Mouse (Mus musculus) CH12.LX (cell line): ENCODE data around the gene Zdhhc6. TPM values are rescaled to one million over a fixed set of nuclear protein-coding genes. Genes with fewer than 3 reads are reported as not detected.

Experiments
- DNase-seq: peaks from one replicate; pipeline ENCODE4 v3.0.0-alpha.2; 2013; ENCODE audit errors: extremely low read depth
- H3K27ac ChIP-seq: 2 replicates; pipeline ENCODE4 v1.5.1; 2012; ENCODE audit warnings: low read depth, mild to moderate bottlenecking, control low read depth, moderate library complexity; ENCODE audit not compliant: insufficient read depth
- H3K27me3 ChIP-seq: replicated peaks from 2 replicates; pipeline ENCODE3; 2012; ENCODE audit warnings: inconsistent platforms
- H3K36me3 ChIP-seq, 2 experiments: replicated peaks in 1 of 2; 2 replicates each; pipeline versions ENCODE3 to v1.6.1; 2012; ENCODE audit warnings: inconsistent platforms in 1 of 2, low read length in 1 of 2, mild to moderate bottlenecking in 1 of 2, mixed read lengths in 1 of 2, moderate library complexity in 1 of 2; ENCODE audit not compliant: control insufficient read depth in 1 of 2, insufficient read depth in 1 of 2
- H3K4me1 ChIP-seq, 2 experiments: 2 replicates each; pipeline ENCODE4 v1.6.1; 2012; ENCODE audit warnings: inconsistent platforms in 1 of 2, moderate library complexity in 1 of 2; ENCODE audit not compliant: insufficient read depth in 2 of 2, control insufficient read depth in 1 of 2
- H3K4me2 ChIP-seq: 2 replicates; pipeline ENCODE4 v1.6.1; 2012; ENCODE audit warnings: low read depth, mild to moderate bottlenecking, control low read depth; ENCODE audit not compliant: poor library complexity, insufficient read depth, severe bottlenecking
- H3K4me3 ChIP-seq, 3 experiments: fragments of 150-350 bp in 1 of 3; sonication (generic) in 1 of 3; replicated peaks in 1 of 3; 2 replicates each; pipeline versions ENCODE3 to v1.5.1; 2011 to 2012; ENCODE audit warnings: low read depth in 2 of 3, low read length in 2 of 3, mild to moderate bottlenecking in 2 of 3, moderate library complexity in 2 of 3, control low read depth in 1 of 3, improper control_type of control experiment in 1 of 3, inconsistent platforms in 1 of 3, mixed read lengths in 1 of 3; ENCODE audit not compliant: poor library complexity in 1 of 3
- H3K79me2 ChIP-seq: replicated peaks from 2 replicates; pipeline ENCODE4 v1.6.1; 2012; ENCODE audit warnings: mild to moderate bottlenecking, moderate library complexity; ENCODE audit not compliant: control insufficient read depth, poor library complexity, insufficient read depth, severe bottlenecking; ENCODE audit errors: extremely low read depth
- H3K9ac ChIP-seq: 2 replicates; pipeline ENCODE4 v1.6.1; 2012; ENCODE audit warnings: low read depth, mild to moderate bottlenecking, control low read depth, moderate library complexity; ENCODE audit not compliant: insufficient read depth
- H3K9me3 ChIP-seq: replicated peaks from 2 replicates; pipeline ENCODE3; 2012; ENCODE audit warnings: low read length, inconsistent platforms, mixed read lengths
- CHD2 ChIP-seq: IDR thresholded peaks from 2 replicates; pipeline ENCODE4 v1.6.1; 2011; ENCODE audit warnings: low read length, improper control_type of control experiment
- EP300 ChIP-seq: IDR thresholded peaks from 2 replicates; pipeline ENCODE4 v1.6.1; 2011; ENCODE audit warnings: low read length, improper control_type of control experiment
- ETS1 ChIP-seq: conservative IDR thresholded peaks from 2 replicates; pipeline ENCODE4 v1.6.1; 2012; ENCODE audit warnings: low read depth, mild to moderate bottlenecking, inconsistent platforms, low read length, improper control_type of control experiment, moderate library complexity
- IRF4 ChIP-seq: IDR thresholded peaks from 2 replicates; pipeline ENCODE4 v1.6.1; 2014; ENCODE audit warnings: low read depth, mild to moderate bottlenecking, inconsistent platforms, low read length, improper control_type of control experiment
- JUN ChIP-seq: IDR thresholded peaks from 2 replicates; pipeline ENCODE4 v1.6.1; 2011; ENCODE audit warnings: low read depth, mild to moderate bottlenecking, low read length, improper control_type of control experiment, moderate library complexity; ENCODE audit not compliant: insufficient read depth
- KAT2A ChIP-seq: IDR thresholded peaks from 2 replicates; pipeline ENCODE4 v1.6.1; 2012; ENCODE audit warnings: low read length, improper control_type of control experiment, inconsistent platforms; ENCODE audit not compliant: insufficient replicate concordance
- MEF2A ChIP-seq: IDR thresholded peaks from 2 replicates; pipeline ENCODE4 v1.6.1; 2014; ENCODE audit warnings: low read depth, mild to moderate bottlenecking, inconsistent platforms, low read length, improper control_type of control experiment, borderline replicate concordance
- RAD21 ChIP-seq: IDR thresholded peaks from 2 replicates; pipeline ENCODE4 v1.6.1; 2011; ENCODE audit warnings: low read depth, mild to moderate bottlenecking, low read length, improper control_type of control experiment, moderate library complexity
- RCOR1 ChIP-seq: conservative IDR thresholded peaks from 2 replicates; pipeline ENCODE4 v1.6.1; 2012; ENCODE audit warnings: low read depth, mild to moderate bottlenecking, inconsistent platforms, low read length, improper control_type of control experiment
- SMC3 ChIP-seq: IDR thresholded peaks from 2 replicates; pipeline ENCODE4 v1.6.1; 2011; ENCODE audit warnings: low read depth, low read length, improper control_type of control experiment
- TCF12 ChIP-seq: IDR thresholded peaks from 2 replicates; pipeline ENCODE4 v1.6.1; 2014; ENCODE audit warnings: low read depth, mild to moderate bottlenecking, inconsistent platforms, low read length, improper control_type of control experiment
- ZC3H11A ChIP-seq: IDR thresholded peaks from 2 replicates; pipeline ENCODE4 v1.6.1; 2012; ENCODE audit warnings: low read depth, mild to moderate bottlenecking, inconsistent platforms, low read length, improper control_type of control experiment
- dilution Hi-C: fragments of 300-500 bp; cut with MboI; formaldehyde crosslinking; loops from 2 replicates; pipeline ENCODE4 v1.14.3; 2020; ENCODE audit warnings: low sequenced_read_pairs; ENCODE audit not compliant: extremely low pct_unique_long_range_greater_than_20kb, extremely low pct_ligation_motif_present
- in situ Hi-C: fragments of 300-500 bp; cut with MboI; formaldehyde crosslinking; loops from 3 replicates; pipeline ENCODE4 v1.14.3; 2019; ENCODE audit warnings: low sequenced_read_pairs, low pct_ligation_motif_present, low pct_unique_long_range_greater_than_20kb, mixed read lengths
- polyA plus RNA-seq: library from polyadenylated mRNA; unstranded; fragments of >175 nt; gene quantifications from 2 replicates; pipeline ENCODE4 v1.2.1, GENCODE M21; 2012; ENCODE audit warnings: low read depth; ENCODE audit not compliant: insufficient read length
- total RNA-seq, 2 experiments: library from RNA; depleted of rRNA; stranded (reverse); fragments of 300-350 nt in 1 of 2; fragments of >200 nt in 1 of 2; gene quantifications; 2 replicates each; pipeline ENCODE4 v1.2.3; 2012 to 2014

Zdhhc6 gene
- total and polyA plus RNA-seq, 3 experiments: 101 to 143 (median 101) TPM

GRCm38 (mm10) chr19:55236564-55236963, 79.3 kb downstream of the Zdhhc6 start:
- Histone ChIP-seq H3K36me3 (no peaks in the 10 kb centered on the region), H3K27me3 (peaks cover 4% of the 10 kb centered on the region), H3K9me3 (no peaks in the 10 kb centered on the region), H3K4me3 (no peak overlapping the region), H3K9ac (no peak overlapping the region), H3K79me2 (no peaks in the 10 kb centered on the region), H3K27ac (no peak overlapping the region), H3K4me1 (peaks cover 10 to 11% of the 10 kb centered on the region in 2 experiments; a peak in 3 of 4 replicates), H3K4me2 (no peak overlapping the region)
- no peak for TF ChIP-seq MEF2A
- in situ Hi-C loops: no loop called here
- no peak for DNase-seq
- dilution Hi-C loops: no loop called here

GRCm38 (mm10) chr19:55236026-55236425, 79.8 kb downstream of the Zdhhc6 start:
- TF ChIP-seq TCF12 (no peak), SMC3 (no peak), ETS1 (no peak), CHD2 (no peak), KAT2A (no peak), EP300 (no peak)

DNA sequence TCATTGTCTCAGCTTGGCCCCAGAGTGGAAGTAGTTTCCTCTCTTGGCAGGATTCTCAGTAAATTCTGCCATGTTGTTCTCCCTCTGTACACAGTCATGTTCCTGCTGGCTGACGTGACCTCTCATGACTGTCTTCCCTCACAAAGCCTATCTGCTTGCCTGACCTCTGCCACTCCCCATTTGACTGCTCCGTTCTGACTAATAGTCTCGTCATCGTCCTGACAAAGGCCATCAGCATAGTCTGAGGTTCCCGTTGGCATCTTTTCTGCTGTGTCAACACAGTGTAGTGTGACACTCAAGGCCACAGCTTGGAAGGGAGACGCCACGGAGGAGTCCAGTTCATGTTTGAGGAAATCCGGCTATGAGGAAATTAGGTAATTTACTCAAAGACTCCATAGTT, 83.7 kb downstream of the Zdhhc6 start:
- in situ Hi-C loops: no loop called here
- H3K27ac ChIP-seq: no peak overlapping the region
- H3K9me3 ChIP-seq: no peaks in the 10 kb centered on the region
- TF ChIP-seq RAD21 (no peak), IRF4 (no peak), RCOR1 (no peak), JUN (no peak), ZC3H11A (no peak)
- no peaks in the 10 kb centered on the region for H3K79me2 ChIP-seq
- no peak overlapping the region for H3K4me3 ChIP-seq
- no peak for DNase-seq
- H3K27me3 ChIP-seq: no peaks in the 10 kb centered on the region
- H3K36me3 ChIP-seq: no peaks in the 10 kb centered on the region
- no peak overlapping the region for H3K4me2 ChIP-seq
- peaks cover 10 to 23% of the 10 kb centered on the region in 2 experiments for H3K4me1 ChIP-seq
- dilution Hi-C loops: no loop called here
- no peak overlapping the region for H3K9ac ChIP-seq

More at GRCm38 (mm10) chr19:55236026-55236425, 79.8 kb downstream of the Zdhhc6 start:
- no peak for DNase-seq
- no peak overlapping the region for H3K27ac ChIP-seq
- H3K27me3 ChIP-seq: peaks cover 4% of the 10 kb centered on the region
- H3K9me3 ChIP-seq: no peaks in the 10 kb centered on the region
- dilution Hi-C loops: no loop called here
- H3K36me3 ChIP-seq: no peaks in the 10 kb centered on the region
- peaks cover 10 to 16% of the 10 kb centered on the region in 2 experiments for H3K4me1 ChIP-seq
- in situ Hi-C loops: no loop called here
- H3K79me2 ChIP-seq: no peaks in the 10 kb centered on the region
- no peak overlapping the region for H3K9ac ChIP-seq
- no peak overlapping the region for H3K4me3 ChIP-seq
- H3K4me2 ChIP-seq: no peak overlapping the region
